Mouse (Mus musculus): ENCODE data around the gene Polr2l.
A peak's percentile ranks its signal among the peaks of the same experiment; 100 is the strongest.

Gene Polr2l

DNA sequence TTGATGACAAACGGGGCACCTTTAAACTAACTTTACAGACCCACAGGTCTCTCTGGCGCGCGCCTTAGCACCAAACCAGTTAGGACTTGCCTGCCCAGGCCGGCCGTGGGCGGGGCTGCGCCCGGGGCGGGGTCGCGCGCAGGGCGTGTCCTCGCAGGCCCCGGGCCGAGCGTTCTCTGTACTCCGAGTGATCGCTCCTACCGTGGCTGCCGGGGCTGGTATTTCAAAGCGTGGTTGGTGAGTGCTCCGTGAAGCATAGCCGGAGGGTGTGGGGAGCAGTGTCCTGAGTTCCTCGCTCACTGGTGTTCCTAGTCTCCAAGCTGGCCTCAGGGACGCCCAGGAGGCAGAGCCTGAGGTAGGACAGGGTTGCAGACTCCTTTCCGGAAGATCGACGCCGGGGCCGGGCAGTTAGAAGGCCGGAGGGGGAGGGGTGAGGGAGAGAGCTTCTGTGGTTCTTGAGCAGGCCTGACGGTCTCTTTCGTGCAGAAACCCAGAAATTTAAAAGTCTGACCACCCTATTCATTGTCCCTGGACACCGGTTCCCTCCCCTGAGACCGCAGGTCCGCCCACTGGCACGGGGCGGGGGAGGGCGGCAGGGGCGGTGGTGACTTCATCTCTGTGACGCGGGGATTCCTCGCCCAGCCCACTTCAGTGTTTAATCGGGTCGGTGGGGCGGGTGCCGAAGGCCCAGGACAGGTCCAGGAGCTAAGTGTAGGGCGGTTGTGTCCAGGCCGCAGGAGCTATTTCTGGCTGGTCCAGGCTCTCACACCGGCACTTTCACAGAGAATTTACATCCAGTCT is 7.5 kb downstream of the Polr2l start, which contains the start of gene Cd151:
Gene Cd151, plus strand, starts transcription at position 163 of the 801 bp plus-strand sequence.
- DNase-seq = peak; percentile 60

DNA sequence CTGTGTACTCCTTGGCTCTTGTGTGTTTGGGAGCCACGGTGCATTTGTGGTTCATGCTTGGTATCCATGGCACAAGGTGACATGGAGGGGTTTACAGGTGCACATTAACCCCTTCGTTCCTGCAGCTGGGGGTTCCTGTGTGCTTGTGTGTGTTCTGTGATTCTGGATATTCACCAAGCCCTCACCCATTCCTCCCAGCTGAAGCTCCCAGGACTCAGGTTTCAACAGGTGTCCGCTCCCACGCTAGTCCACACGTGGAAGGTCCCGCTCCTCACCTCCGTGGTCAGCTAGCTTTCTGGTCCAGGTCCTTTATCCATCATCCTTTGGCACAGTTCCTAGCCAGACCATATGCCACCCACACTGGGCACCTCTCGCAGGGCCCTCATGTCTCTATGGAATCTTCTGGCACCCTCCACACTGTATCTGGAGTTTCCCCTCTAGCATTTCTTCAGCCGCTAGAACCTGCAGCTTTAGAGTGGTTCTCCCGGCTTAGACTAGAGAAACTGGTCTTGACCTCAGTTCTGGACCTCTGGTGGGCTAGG is 8.3 kb downstream of the Polr2l start:
- no peak for DNase-seq

DNA sequence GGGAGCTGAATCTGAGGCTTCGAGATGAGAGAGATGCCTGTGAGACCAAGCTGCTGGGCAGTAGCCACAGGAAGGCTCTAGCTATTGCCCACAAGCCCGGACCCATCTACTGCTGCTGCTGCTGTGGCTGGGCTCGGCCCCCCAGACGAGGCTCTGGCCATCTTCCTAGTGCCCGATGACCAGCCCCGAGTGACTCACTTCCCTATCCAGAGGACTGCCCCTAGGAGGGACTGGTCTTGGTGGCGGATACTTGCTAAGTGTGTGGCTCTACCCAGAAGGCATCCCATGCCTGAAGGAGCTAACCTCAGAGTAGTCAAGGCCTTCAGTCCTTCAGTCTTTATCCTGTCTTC is 8.9 kb downstream of the Polr2l start:
- DNase-seq = no peak

DNA sequence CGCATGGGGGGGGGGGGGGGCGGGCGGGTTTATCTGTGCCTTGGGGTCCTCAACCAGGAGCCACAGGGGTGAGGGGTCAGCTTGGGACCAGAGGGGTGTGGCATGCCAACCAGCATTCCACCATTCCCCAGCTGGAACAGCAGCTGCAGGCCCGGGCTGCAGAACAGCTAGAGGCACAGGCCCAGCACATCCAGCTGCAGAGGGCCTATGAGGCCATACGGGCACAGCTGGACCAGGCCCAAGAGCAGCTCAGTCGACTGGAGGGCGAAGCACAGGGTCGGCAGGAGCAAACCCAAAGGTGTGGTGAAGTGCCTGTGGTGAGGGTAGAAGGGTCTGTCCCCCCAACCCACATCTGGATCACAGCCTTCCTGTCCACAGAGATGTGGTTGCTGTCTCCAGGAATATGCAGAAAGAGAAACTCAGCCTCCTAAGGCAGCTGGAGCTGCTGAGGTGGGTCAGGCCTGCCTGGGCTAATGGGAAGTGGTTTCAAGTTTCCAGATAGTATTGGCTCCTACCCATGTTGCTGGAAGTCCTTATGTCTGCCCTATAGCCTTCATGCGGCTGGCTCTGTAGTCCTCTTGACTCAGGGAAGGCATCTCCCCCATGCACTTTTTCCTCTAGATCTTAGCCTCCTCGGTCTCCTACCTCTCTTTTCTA is 9.4 kb downstream of the Polr2l start:
- no peak for DNase-seq

DNA sequence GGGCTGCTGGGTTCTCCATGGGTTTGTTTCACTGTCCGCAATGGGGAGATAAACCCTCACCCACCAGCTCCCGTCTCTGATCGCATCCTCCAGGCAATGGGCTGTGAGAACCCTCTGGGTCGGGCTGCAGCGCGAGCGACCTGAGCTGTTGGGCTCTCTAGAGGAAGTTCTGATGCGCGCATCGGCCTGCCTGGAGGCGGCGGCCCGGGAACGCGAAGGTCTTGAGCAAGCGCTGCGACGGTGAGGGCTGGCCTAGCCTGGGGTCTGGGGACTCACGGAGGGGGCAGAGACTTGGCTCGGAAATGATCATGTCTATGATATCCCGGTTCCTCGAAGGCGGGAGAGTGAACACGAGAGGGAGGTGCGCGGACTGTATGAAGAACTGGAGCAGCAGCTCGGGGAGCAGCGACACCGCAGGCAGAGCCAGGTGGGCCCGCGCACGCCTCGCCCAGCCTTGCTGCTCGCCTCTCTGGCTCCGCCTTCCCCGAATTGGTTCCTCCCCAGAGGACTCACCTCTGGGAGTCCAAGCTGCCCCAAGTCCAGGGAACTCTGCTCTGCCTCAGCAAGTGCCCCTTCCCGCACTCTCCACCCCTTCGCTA is 10.2 kb downstream of the Polr2l start:
- no peak for DNase-seq

DNA sequence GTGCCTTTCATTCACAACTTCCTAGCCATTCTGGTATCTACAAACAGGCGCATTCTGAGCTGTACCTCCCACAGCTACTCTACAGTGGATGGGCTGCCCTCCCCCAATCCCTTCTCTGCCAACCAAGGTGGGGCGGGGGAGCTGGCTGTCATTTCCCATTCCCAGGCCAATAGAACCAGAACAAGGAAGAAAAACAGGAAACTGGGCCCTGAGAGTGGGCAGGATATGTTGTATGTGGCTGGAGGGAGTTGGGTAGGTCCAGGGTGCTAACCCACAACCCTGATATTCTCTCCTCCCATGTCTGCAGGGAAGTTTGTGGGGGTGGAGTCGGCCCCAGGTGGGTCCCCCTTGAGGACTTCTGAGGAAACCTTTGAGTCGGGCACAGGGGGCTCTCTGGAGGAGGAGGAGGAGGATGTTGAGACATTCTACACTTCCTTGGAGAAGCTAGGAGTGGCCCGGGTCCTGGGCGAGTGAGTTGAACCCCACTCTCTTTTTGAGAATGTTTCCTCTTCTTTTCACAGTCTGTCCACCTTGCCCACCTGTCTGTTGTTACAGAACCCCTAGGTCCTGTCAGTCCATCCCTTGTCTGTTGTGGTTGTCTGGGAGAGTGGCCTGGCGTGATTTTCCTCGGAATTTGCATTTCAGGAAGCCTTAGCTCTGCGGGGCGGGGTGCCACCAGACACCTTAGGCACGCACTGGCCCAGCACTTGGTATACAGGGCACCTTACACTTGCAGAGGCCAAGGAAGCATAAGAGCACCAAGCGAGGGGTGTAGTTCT is 10.9 kb downstream of the Polr2l start:
- DNase-seq = no peak

DNA sequence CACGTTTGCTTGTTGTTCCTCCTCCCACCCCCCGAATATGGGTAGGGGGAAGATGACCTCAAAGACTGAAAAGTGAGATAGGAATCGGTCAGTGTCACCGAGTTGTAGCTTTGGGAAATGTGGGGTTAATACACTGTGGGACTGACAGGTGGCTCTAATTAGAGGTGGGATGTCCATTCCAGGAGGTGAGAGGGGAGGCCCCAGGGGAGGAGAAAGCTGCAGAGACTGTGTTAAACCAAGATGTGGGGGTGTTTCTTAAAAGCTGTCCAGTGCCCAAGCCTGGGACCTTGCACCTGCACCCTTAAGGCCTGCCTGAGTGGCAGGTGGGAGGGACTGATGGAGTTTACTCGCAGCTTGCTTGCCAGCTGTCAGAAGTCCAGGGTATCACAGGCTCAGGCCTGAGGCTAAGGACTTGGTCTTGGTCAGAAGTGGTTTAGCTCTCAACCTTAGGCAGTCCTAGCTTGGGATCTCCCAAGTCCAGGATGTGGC is 12.6 kb downstream of the Polr2l start:
- DNase-seq = no peak

DNA sequence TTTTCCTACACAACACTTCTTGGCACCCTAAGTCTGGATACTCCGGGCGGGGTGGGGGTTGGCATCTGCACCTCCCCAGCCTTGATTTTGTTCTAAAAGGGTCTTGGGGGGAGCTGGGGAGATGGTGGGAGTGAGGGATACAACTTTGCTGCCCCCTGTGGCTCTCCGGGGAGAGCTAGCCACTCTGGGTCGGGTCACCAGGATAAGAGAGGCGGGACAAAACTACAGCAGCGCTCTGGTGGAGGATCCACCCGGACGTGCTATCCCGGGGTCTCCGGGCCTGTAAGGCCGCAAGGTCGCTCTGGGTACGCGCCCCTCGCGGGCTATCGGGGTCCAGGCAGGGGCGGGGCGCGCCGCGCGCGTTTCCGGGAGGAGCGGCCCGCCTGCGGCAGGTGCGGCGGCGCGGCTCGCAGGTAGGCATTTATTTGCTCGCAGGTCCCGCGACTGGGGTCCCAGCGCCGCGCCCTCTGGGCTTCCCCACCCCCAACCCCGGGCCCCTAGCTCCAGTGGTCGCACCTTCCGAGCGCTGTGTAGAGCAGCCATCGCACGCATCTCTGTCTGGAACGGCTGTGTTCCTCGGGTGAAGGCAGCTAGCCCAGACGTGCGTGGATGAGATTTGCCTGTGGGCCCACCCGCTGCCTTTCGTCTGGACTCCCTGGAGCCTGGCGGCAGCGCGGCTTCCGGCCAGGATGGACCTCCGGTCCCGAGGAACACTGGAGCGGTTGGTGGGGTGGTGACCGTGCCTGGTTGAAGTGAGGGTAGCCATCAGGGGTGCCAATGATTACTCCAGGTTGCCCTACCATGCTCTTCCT is 13.2 kb downstream of the Polr2l start:
- no peak for DNase-seq

DNA sequence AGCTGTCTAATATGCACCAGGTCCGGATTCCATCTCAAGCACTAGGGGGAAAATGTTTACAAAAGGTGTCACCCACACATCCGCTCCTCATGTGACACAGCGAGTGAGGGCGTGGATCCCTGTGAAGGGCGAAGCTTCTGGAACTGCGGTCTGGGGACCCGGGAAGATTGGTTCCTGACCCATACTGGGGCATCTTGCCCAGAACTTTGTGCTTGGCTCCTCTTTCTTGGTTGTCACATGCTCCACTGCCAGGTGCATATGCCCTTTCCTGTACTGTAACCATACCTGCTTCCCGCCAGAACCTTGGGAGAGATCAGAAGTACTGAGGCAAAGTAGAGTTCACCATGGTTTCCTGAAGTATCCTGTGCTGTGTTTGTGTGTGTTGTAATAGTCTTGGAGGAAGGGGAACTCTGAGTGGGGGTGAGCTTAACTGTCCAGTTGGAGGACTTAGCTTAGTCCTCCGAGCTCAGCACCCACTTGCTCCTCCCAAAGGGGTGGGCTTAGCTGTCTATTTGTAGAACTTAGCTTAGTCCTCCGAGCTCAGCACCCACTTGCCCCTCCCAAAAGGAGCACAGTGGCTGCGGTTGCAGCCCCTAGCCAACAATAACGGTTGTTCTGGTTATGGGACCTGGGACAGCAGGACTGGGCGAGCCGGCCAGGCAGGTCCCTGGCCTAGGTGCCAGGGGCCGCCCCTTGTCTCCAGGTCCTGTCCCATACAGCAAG is 14.4 kb downstream of the Polr2l start, which contains the start of gene Cracr2b:
Gene Cracr2b, plus strand, starts transcription at position 704 of the 723 bp plus-strand sequence.
- no peak for DNase-seq

DNA sequence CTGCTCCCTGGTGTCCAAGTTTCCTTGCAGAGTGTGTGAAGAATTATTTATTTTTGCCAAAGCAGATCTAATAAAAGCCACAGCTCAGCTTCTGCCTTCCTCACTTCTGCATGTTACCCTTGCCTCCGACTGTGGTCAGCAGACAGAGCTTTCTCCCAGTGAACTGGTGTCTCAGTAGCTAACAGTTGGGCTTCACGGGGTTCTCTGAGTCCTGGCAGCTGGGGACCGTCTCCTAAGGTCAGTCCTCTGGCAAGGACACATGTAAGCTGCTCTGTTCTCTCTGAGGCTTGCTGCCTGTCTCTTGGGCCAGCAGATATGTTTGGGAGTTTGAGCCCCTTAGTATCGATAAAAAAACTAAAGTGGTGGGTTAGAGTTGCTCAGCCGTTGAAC is 14.9 kb downstream of the Polr2l start:
- no peak for DNase-seq

DNA sequence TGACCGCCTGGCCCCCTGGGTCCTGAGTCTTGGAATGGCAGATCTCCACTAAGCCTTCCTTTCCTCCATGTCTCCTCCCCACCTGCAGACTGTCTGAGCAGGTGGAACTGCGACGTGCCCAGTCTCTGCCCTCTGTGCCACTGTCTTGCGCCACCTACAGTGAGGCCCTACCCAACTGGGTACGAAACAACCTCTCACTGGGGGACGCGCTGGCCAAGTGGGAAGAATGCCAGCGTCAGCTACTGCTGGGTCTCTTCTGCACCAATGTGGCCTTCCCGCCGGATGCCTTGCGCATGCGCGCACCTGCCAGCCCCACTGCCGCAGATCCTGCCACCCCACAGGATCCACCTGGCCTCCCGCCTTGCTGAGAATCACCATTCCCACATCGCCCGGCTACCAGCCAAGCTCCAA is 15.6 kb downstream of the Polr2l start:
- DNase-seq = no peak

DNA sequence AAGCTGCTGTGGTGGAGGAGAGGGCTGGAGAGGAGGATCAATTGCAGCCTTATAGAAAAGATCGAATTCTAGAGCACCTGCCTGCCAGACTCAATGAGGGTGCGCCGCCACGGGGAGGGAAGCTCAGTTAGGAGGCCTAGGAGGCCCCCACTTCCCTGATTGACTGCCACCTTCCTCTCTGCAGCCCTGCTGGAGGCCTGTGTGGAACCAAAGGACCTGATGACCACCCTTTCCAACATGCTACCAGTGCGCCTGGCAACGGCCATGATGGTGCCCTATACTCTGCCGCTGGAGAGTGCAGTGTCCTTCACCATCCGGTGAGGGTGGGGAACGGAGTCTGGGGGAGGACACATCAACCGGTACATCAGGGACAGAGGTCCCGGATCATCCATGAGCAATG is 16.3 kb downstream of the Polr2l start:
- no peak for DNase-seq

DNA sequence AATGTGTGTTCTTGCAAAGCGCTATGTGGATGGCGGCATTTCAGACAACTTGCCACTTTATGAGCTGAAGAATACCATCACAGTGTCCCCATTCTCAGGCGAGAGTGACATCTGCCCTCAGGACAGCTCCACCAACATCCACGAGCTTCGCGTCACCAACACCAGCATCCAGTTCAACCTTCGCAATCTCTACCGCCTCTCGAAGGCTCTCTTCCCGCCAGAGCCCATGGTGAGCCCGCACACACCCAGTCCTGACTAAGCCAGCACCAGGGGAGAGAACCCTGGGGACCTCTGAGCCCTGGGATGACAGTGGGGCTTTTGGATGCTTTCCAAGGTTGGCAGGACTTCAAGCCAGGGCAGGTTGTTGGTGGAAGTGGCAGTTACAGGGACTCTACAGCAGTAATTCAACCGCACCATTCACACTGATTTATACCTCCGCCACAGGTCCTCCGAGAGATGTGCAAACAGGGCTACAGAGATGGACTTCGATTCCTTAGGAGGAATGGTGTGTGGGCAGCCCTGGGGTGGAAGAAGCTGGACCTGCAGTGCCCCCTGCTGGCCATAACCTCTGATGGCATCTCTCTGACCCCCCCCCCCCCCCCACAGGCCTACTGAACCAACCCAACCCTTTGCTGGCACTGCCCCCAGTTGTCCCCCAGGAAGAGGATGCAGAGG is 16.8 kb downstream of the Polr2l start:
- DNase-seq = no peak

DNA sequence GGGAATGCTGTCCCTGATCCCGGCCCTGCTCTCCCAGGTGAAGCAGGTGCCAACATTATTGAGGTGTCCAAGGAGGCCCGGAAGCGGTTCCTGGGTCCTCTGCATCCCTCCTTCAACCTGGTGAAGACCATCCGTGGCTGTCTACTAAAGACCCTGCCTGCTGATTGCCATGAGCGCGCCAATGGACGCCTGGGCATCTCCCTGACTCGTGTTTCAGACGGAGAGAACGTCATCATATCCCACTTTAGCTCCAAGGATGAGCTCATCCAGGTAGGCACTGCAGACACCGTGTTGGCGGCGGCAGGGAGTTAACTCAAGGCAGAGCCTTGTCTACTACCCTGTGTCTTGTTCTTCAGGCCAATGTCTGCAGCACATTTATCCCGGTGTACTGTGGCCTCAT is 17.7 kb downstream of the Polr2l start:
- no peak for DNase-seq

DNA sequence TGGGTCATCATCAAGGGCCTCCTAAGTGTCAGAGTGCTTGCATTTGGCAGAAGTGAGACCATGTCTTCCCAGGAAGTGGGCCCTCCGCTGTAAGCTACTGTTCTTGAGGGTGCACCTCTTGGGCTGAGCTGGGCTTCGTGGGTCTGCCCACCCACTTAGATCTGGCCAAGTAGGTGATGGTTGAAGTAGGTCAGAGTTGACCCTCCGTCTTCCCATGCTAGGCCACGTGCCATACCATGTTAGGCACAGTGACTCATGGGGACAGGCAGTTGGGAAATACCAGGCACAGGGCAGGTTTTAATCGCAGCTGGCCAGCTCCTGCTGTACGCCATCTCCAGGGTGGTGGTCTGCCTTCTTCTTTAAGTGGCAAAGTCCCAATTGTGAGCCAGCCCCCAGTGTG is 18.2 kb downstream of the Polr2l start:
- DNase-seq = no peak

DNA sequence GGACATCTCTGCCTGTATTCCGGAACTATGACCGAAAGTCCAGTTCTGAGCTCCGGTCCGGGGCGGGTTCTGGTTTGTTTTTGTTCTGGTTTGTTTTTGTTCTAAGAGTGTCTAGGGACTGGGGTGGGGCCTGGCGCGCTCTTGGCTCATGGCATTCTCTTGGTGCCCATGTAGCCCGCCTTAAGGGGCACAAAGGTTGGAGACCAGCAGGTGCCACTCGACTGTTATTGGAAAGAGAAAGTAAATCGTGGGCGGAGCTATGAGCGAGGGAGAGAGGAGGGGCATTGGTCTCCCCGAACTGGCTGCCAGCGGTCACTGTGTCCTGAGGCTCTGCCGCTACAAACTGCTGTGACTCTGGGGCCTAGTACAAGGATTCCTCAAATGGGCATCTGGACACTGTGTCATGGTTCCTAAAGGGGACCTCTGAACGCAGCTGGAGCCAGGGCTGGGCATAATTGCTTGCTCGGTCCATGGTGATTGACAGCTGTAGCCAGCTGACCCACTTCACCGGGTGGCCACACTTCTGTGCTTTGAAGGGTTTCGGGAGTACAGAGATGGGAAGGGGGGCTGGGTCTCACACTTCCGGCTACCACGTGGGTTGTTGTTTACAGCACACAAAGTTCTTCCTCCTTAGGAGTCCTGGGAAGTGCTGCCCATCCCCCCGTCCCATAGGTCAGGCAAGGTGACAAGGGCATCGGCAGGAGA is 19.2 kb downstream of the Polr2l start:
- no peak for DNase-seq

DNA sequence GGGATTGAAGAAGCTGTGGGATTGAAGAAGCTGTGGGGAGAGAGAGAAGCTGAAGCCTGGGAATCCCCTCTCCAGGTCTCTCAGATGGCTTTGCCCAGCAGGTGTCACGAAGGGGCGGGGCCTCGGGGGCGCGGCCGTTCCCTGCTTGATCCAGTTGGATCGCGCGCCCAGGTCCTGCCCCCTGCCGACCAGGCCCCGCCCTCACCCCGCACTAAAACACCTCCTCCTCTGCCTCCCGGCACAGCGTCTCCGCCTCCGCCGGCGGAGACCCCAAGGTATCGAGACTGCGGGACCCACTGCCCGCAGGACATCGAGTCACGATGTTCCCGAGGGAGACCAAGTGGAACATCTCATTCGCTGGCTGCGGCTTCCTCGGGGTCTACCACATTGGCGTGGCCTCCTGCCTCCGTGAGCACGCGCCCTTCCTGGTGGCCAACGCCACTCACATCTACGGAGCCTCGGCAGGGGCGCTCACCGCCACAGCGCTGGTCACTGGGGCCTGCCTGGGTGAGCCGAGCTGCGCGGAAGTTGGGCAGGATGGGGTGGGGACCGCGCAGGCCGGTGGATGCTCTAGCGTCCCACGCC is 19.9 kb downstream of the Polr2l start, which contains the start of gene Pnpla2:
Gene Pnpla2, plus strand, starts transcription at position 232 of the 585 bp plus-strand sequence.
- DNase-seq = peak; percentile 94

DNA sequence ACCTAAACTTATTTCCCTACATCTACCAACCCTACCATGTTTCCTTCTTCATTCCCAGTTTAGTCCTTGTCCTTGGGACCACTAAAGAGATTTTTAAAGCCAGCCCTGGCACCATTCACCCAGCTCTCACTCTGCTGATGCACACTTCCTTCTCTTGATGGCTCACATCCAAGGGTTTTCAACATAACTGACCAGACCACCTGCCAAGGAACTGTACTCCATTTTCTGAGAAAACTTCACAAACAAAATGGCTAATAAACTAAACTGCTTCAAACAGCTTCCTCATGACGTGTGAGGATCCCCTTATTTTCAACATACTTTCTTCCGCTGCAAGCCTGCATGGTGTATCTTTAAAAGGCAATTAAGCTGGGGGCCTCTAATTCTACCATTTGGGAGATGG is 21.3 kb downstream of the Polr2l start:
- DNase-seq = no peak

DNA sequence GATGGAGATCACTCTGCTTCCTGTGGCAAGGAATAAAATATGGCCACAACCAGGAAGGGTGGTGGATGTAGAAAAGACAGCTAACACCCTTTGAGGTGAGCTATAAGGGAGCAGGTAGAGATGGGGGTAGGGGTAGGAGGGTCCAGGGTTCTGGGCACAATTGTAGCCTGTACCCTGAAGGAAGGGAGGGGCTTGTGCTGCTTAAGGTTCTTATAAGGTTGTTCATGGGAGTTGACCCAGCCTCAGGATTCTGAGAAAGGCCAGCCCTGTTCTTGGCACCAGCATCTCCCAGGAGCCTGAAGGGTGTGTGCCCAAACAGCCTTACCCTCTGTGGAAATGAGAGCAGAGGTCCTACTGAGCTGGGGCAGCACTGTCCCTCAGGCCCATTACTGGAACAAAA is 23.0 kb downstream of the Polr2l start:
- DNase-seq = no peak
